Mouse (Mus musculus): Measurements from ENCODE around the gene Alkbh1.

DNA sequence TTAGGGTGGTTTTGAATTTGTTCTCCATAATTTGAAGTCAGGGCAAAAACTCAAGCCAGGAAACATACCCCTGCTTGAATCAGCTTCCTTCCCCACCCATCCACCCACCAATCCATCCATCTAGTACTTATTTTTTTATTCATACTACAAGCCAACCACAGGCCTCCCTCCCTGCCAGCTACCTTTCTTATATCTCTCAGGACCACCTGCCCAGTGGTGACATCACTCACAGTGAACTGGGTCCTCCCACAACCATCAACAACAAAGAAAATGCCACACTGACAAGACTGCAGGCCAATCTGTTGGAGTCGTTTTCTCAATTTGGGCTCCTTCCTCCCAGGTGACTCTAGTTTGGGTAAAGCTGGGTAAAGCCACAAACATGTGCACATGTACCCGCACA, 64.3 kb downstream of the Alkbh1 start:
- TF ChIP-seq CTCF (IDR thresholded peaks at IDR 0.05; ENCODE audit: insufficient read depth, low read depth, low read length) (no peak), POLR2A (IDR thresholded peaks at IDR 0.05; ENCODE audit: insufficient read depth, low read depth, low read length) (no peak)

Measured in olfactory bulb, adult 2 months (tissue).